Mouse (Mus musculus) stomach, postnatal 0 days (tissue): ENCODE measurements around the gene Sash1.

Source experiments
- CTCF ChIP-seq: IDR thresholded peaks from 2 replicates; pipeline ENCODE4 v1.5.1; 2016; ENCODE audit warnings: antibody characterized with exemption, low read depth, mild to moderate bottlenecking, moderate library complexity
- EP300 ChIP-seq: optimal IDR thresholded peaks from 2 replicates; pipeline ENCODE3; 2016; ENCODE audit warnings: antibody characterized with exemption

DNA sequence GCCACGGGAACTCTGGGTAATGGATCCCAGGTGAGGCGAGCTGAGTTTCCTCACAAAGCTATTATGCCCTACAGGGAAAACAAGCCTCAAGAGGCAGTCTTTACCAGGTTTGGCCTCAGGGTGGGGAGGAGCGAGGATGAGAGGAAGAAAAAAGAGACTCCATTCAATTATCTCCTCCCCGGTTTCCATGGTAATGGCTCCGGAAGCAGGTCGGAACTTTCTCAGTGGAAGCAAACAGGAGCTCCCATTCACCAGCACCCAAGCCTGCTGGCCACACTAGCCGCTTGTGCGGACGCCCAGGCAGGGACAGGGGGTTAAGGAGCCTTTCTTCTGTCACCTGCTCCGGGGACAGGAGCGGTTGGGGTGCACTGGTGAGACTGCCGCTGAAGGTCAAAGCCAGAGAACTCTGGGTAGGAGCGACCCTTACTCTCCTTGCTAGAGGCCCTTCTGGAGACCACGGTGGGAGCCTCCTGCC, 84.7 kb downstream of the Sash1 start:
- TF ChIP-seq CTCF (no peak), EP300 (no peak)
